In genomic region chr7:73595860-73596259, GRCm38 (mm10) we compare ENCODE assay signal across 8 mouse cellular contexts. TPM values are rescaled to one million over a fixed set of nuclear protein-coding genes. Genes with fewer than 3 reads are reported as not detected.
DNase-seq lines count a peak whose midpoint lies in the region; ATAC-seq and TF ChIP-seq lines count a peak whose summit lies in the region.

No protein-coding gene starts in this region.

- peaks cover 3% of the 10 kb centered on the region; the same call in 1 of the 2 replicates for H3K79me2 ChIP-seq in MEL (ENCODE audit: control insufficient read depth, insufficient read depth, low read length, poor library complexity)

- no peak for TF ChIP-seq RAD21 in MEL (IDR thresholded peaks at IDR 0.05; ENCODE audit: low read depth, low read length)

- no peaks in the 10 kb centered on the region for H3K27me3 ChIP-seq in MEL (ENCODE audit: control insufficient read depth in 1 of 2, insufficient read depth in 2 of 2, low read length in 2 of 2)
- no peaks in the 10 kb centered on the region for H3K27me3 ChIP-seq in erythroblast, embryonic 14.5 days (ENCODE audit: control insufficient read depth)
- no peaks in the 10 kb centered on the region for H3K27me3 ChIP-seq in hindbrain, embryonic 13.5 days
- no peaks in the 10 kb centered on the region for H3K27me3 ChIP-seq in midbrain, embryonic 14.5 days (ENCODE audit: control insufficient read depth, insufficient read depth, low read length)

- TF ChIP-seq POLR2A in MEL (IDR thresholded peaks at IDR 0.05; ENCODE audit: control insufficient read depth in 1 of 2, insufficient read depth in 1 of 2, low read depth in 1 of 2, low read length in 2 of 2, poor library complexity in 1 of 2), result 0 out of 4 replicates have a peak, but pooled peaks of 1 of the 2 experiments have one; percentile 31

- no peak for TF ChIP-seq EP300 in MEL (IDR thresholded peaks at IDR 0.05; ENCODE audit: low read depth in 1 of 2, low read length in 2 of 2)

- H3K27ac ChIP-seq in MEL (ENCODE audit: control insufficient read depth, low read depth, low read length), result peak overlapping the region; percentile 97
- peak overlapping the region; percentile 92 for H3K27ac ChIP-seq in hindbrain, embryonic 13.5 days
- peak overlapping the region; percentile 86 for H3K27ac ChIP-seq in midbrain, embryonic 14.5 days (replicated peaks; ENCODE audit: low read depth, low read length)

- H3K4me3 ChIP-seq in MEL (ENCODE audit: control insufficient read depth in 1 of 2, insufficient read depth in 1 of 2, low read depth in 2 of 2, low read length in 2 of 2), result peak overlapping the region; percentile 65 to 83
- peak overlapping the region; percentile 68 for H3K4me3 ChIP-seq in erythroblast, embryonic 14.5 days (replicated peaks)
- H3K4me3 ChIP-seq in hindbrain, embryonic 13.5 days, result peak overlapping the region; percentile 34; the same call in 1 of the 2 replicates
- no peak overlapping the region for H3K4me3 ChIP-seq in midbrain, embryonic 14.5 days (replicated peaks; ENCODE audit: low read depth, low read length)

- H3K4me2 ChIP-seq in hindbrain, embryonic 13.5 days, result peak overlapping the region; percentile 62
- peak overlapping the region; percentile 55 for H3K4me2 ChIP-seq in midbrain, embryonic 14.5 days (ENCODE audit: low read length)

- peaks cover 0 to 34% of the 10 kb centered on the region in 2 experiments; a peak in 2 of 4 replicates for H3K36me3 ChIP-seq in MEL (ENCODE audit: control insufficient read depth in 1 of 2, insufficient read depth in 2 of 2, low read length in 2 of 2)
- H3K36me3 ChIP-seq in erythroblast, embryonic 14.5 days (ENCODE audit: control insufficient read depth), result no peaks in the 10 kb centered on the region
- H3K36me3 ChIP-seq in hindbrain, embryonic 13.5 days, result no peaks in the 10 kb centered on the region
- H3K36me3 ChIP-seq in midbrain, embryonic 14.5 days (ENCODE audit: control insufficient read depth, insufficient read depth, low read length), result no peaks in the 10 kb centered on the region

- H3K4me1 ChIP-seq in MEL (ENCODE audit: control insufficient read depth in 1 of 2, insufficient read depth in 2 of 2, low read length in 2 of 2), result peaks cover 19 to 33% of the 10 kb centered on the region in 2 experiments
- peaks cover 68% of the 10 kb centered on the region for H3K4me1 ChIP-seq in erythroblast, embryonic 14.5 days (ENCODE audit: control insufficient read depth)
- peaks cover 42% of the 10 kb centered on the region for H3K4me1 ChIP-seq in hindbrain, embryonic 13.5 days (replicated peaks)
- peaks cover 42% of the 10 kb centered on the region for H3K4me1 ChIP-seq in midbrain, embryonic 14.5 days (ENCODE audit: control insufficient read depth, insufficient read depth, low read length)

- peak; percentile 72 for DNase-seq in embryo, embryonic 10 days (ENCODE audit: low spot score)
- DNase-seq in embryo, embryonic 9.5 days (ENCODE audit: extremely low spot score), result no peak
- peak; percentile 73 for DNase-seq in MEL (ENCODE audit: low read depth, low spot score)
- DNase-seq in midbrain, embryonic 14.5 days, result no peak
- DNase-seq in layer of hippocampus, adult 8-10 months (ENCODE audit: low spot score in 2 of 2), result no peak

- peak overlapping the region; percentile 78 for H3K9ac ChIP-seq in MEL (ENCODE audit: control insufficient read depth, low read depth, low read length, poor library complexity, severe bottlenecking)
- peak overlapping the region; percentile 54; the same call in 1 of the 2 replicates for H3K9ac ChIP-seq in hindbrain, embryonic 13.5 days
- H3K9ac ChIP-seq in midbrain, embryonic 14.5 days (replicated peaks; ENCODE audit: low read length), result peak overlapping the region; percentile 50; the same call in 1 of the 2 replicates

- no peak for TF ChIP-seq CTCF in MEL (IDR thresholded peaks at IDR 0.05 in 2 of 3, conservative IDR thresholded peaks at IDR 0.05 in 1 of 3; ENCODE audit: control insufficient read depth in 1 of 3, insufficient read depth in 1 of 3, low read depth in 2 of 3, low read length in 3 of 3, poor library complexity in 1 of 3, severe bottlenecking in 1 of 3)

- no peak for ATAC-seq in hindbrain, embryonic 13.5 days (ENCODE audit: low FRiP score)
- ATAC-seq in midbrain, embryonic 14.5 days (ENCODE audit: low FRiP score, low TSS enrichment), result no peak
- ATAC-seq in megakaryocyte-erythroid progenitor cell, adult 5-6 weeks (replicated peaks; ENCODE audit: low FRiP score, low TSS enrichment, poor library complexity, severe bottlenecking), result no peak

- WGBS in hindbrain, embryonic 13.5 days, result 32% methylated on average over 9 of the region's 9 CpGs
- 37% methylated on average over 9 of the region's 9 CpGs for WGBS in midbrain, embryonic 14.5 days

- H3K9me3 ChIP-seq in MEL (replicated peaks; ENCODE audit: insufficient read depth, low read length), result no peaks in the 10 kb centered on the region
- H3K9me3 ChIP-seq in erythroblast, embryonic 14.5 days (ENCODE audit: control insufficient read depth, low read length), result no peaks in the 10 kb centered on the region
- no peaks in the 10 kb centered on the region for H3K9me3 ChIP-seq in hindbrain, embryonic 13.5 days
- H3K9me3 ChIP-seq in midbrain, embryonic 14.5 days (ENCODE audit: control insufficient read depth, low read length), result no peaks in the 10 kb centered on the region

TF ChIP-seq in MEL, 35 proteins besides CTCF, POLR2A, EP300 and RAD21:
- TF ChIP-seq GATA1 (IDR thresholded peaks at IDR 0.05; ENCODE audit: low read depth, low read length) (peak; percentile 8; the same call in 1 of the 2 replicates), ZC3H11A (IDR thresholded peaks at IDR 0.05; ENCODE audit: low read depth, low read length) (no peak), RCOR1 (IDR thresholded peaks at IDR 0.05; ENCODE audit: low read depth, low read length) (no peak), SIN3A (IDR thresholded peaks at IDR 0.05; ENCODE audit: low read length) (0 out of 2 replicates have a peak, but pooled peaks have one; percentile 4)

RNA-seq across cellular contexts. Expression of gene Chd2, which starts 54.2 kb away (rescaled TPM):
- total RNA-seq in MEL (2012; rRNA removed), result 9.9 and 16.9 TPM in 2 replicates
- polyA plus RNA-seq in MEL (2012; ENCODE audit: insufficient read depth in 1 of 2, insufficient read length in 2 of 2, low read depth in 1 of 2, low replicate concordance in 2 of 2, missing spikeins in 1 of 2), result 100 to 1,000 TPM in 1 of 2 experiments, 10 to 100 TPM in 1; 21.4 to 275 TPM
- polyA plus RNA-seq in erythroblast, embryonic 14.5 days (2012), result 6.4 and 7.1 TPM in 2 replicates
- 44.7 and 53.5 TPM in 2 replicates for polyA plus RNA-seq in hindbrain, embryonic 13.5 days (2015; fragmentation: Nextera tagmentation; extraction: Ambion mirVana)
- polyA plus RNA-seq in midbrain, embryonic 14.5 days (2014; fragmentation: Nextera tagmentation; extraction: Ambion mirVana), result 35.9 and 49.8 TPM in 2 replicates
- 48.8 and 57.3 TPM in 2 replicates for total RNA-seq in megakaryocyte-erythroid progenitor cell, adult 5-6 weeks (2014; fragmentation: Nextera tagmentation)
- total RNA-seq in megakaryocyte-erythroid progenitor cell, adult 5-6 weeks (2017), result 101 and 150 TPM in 2 replicates
- 10 to 100 TPM; 42.5 to 70.6 (median 55.4) TPM for total RNA-seq in layer of hippocampus, adult 8-10 months (2022)

Comparison
In these comparisons a context has a peak if more than half of its experiments do, and no peak if none do; other contexts are left out.
1. DNase-seq: peak in embryo, embryonic 10 days (single experiment) and MEL (single experiment); none in embryo, embryonic 9.5 days (single experiment), midbrain, embryonic 14.5 days (single experiment) and layer of hippocampus, adult 8-10 months (0 of 2).
2. Peak in every context shown above with its lines, with median percentiles within 50 percentile points of each other: H3K27ac ChIP-seq and H3K9ac ChIP-seq.